Mouse (Mus musculus): ENCODE data around the gene Rnf150. TPM values are rescaled to one million over a fixed set of nuclear protein-coding genes. Genes with fewer than 3 reads are reported as not detected.

The Rnf150 gene
- polyA plus RNA-seq, 1 experiment from 2014 or later: 2.4 TPM

DNA sequence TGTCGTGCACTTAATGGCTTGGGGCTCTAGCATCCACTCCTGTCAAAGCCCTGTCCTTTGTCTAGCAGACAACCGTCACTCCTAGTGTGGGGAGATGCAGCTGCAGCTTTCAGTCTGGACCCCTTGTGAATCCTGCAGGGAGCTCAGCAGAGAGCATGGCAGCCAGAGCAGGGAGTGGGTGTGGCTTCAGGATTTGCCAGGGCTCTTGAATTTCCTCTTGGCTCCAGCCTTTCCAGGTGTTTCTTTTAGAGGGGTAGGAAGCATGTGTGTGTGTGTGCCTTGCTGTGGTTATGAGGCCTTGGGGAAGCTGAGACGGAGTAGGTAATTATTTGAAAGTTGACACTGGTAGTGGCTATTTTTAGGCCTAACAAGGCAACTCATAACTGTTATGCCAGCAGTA is 106.8 kb downstream of the Rnf150 start:
- ATAC-seq (ENCODE audit: low FRiP score): no peak

DNA sequence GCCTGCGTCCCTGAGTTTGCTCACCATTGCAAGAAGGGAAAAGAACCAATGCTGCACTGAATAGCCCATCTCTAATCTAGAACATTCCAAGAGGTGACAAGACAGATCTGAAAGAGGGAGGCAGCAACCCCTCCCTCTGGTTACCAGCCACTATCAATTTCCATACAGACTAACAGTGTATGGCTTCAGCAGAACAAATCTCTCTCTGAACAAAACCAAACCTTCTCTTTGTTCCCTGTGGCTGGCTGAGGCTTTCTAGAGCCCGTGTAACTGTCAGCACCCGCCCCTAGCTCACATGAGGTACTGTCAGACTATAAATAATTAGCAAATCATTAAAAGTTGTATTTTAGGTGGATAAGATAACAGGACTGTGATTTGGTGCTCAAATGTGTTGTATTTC is 109.7 kb downstream of the Rnf150 start:
- no peaks in the 10 kb centered on the region for H3K9me3 ChIP-seq (ENCODE audit: control insufficient read depth, low read length)
- H3K4me3 ChIP-seq (ENCODE audit: low read depth, low read length): no peak overlapping the region
- no peaks in the 10 kb centered on the region for H3K36me3 ChIP-seq (ENCODE audit: control insufficient read depth, insufficient read depth, low read length)
- H3K27me3 ChIP-seq (ENCODE audit: control insufficient read depth, insufficient read depth, low read length): no peaks in the 10 kb centered on the region
- H3K27ac ChIP-seq (ENCODE audit: low read depth, low read length): no peak overlapping the region
- no peak for DNase-seq (ENCODE audit: low spot score)
- H3K4me1 ChIP-seq (replicated peaks; ENCODE audit: control insufficient read depth, insufficient read depth, low read length): no peaks in the 10 kb centered on the region
- no peak overlapping the region for H3K9ac ChIP-seq (ENCODE audit: low read depth, low read length)
- H3K4me2 ChIP-seq (replicated peaks; ENCODE audit: low read depth, low read length): no peak overlapping the region
- 73% methylated on average over 3 of the region's 3 CpGs for WGBS
- no peak for ATAC-seq (ENCODE audit: low FRiP score)

More for the DNA sequence above, 106.8 kb downstream of the Rnf150 start:
- Histone ChIP-seq H3K36me3 (ENCODE audit: control insufficient read depth, insufficient read depth, low read length) (no peaks in the 10 kb centered on the region), H3K9ac (ENCODE audit: low read depth, low read length) (no peak overlapping the region), H3K4me1 (replicated peaks; ENCODE audit: control insufficient read depth, insufficient read depth, low read length) (no peaks in the 10 kb centered on the region), H3K9me3 (ENCODE audit: control insufficient read depth, low read length) (no peaks in the 10 kb centered on the region), H3K4me2 (replicated peaks; ENCODE audit: low read depth, low read length) (no peak overlapping the region), H3K27ac (ENCODE audit: low read depth, low read length) (no peak overlapping the region), H3K4me3 (ENCODE audit: low read depth, low read length) (no peak overlapping the region), H3K27me3 (ENCODE audit: control insufficient read depth, insufficient read depth, low read length) (no peaks in the 10 kb centered on the region)
- WGBS: 35% methylated on average over 3 of the region's 3 CpGs
- peak; percentile 12 for DNase-seq (ENCODE audit: low spot score)

DNA sequence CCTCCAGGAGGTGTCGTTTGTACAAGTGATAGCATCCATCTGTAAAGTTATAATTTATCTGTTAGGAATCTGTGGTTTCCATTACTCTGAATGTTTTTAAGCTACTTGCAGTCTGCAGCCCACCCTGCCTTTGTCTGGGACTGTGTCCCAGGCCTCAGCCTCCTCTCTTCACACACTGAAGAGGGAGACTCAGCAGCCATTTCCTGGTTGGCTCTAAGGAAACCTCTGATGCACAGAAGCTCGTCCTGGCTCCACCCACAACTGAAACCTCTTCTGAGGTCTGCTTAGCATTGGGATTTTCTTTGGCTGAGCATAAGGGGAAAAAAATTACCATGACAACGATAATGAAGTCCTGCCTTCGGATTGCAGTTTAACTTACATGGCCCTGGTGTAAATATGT is 110.2 kb downstream of the Rnf150 start:
- H3K9ac ChIP-seq (ENCODE audit: low read depth, low read length): no peak overlapping the region
- no peak for DNase-seq (ENCODE audit: low spot score)
- H3K4me1 ChIP-seq (replicated peaks; ENCODE audit: control insufficient read depth, insufficient read depth, low read length): no peaks in the 10 kb centered on the region
- peak; percentile 65; the same call in 1 of the 2 replicates for ATAC-seq (ENCODE audit: low FRiP score)
- no peaks in the 10 kb centered on the region for H3K27me3 ChIP-seq (ENCODE audit: control insufficient read depth, insufficient read depth, low read length)
- H3K9me3 ChIP-seq (ENCODE audit: control insufficient read depth, low read length): no peaks in the 10 kb centered on the region
- 64% methylated on average over 4 of the region's 4 CpGs for WGBS
- H3K36me3 ChIP-seq (ENCODE audit: control insufficient read depth, insufficient read depth, low read length): no peaks in the 10 kb centered on the region
- no peak overlapping the region for H3K27ac ChIP-seq (ENCODE audit: low read depth, low read length)
- H3K4me3 ChIP-seq (ENCODE audit: low read depth, low read length): no peak overlapping the region
- H3K4me2 ChIP-seq (replicated peaks; ENCODE audit: low read depth, low read length): no peak overlapping the region

DNA sequence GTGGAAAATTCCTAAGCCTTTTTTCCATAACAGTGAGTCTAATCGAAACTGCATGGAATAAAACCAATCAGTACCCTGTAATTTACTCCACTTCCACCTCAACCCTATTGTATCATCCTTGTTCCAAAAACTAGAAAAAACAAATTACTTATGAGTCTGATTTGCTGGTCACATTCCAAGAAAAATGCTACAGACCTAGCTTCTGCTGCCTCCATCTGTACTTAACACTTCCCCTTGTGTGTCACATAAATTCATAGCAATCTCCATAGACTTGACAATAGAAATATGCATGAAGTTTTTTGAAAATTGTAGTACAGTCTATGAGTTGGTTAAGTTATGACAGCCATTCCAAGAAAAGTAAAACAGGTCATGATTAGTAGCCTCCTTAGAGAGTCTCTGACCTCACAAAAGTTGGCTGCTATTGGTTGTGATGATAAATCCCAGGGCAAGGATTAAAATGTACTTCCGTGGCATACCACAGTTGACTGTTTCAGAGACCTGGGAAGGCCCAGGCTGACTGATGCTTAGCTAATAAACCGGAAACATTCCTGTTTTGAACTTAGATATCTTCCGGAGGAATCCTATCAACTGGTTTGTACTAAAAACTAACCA is 118.2 kb downstream of the Rnf150 start:
- Histone ChIP-seq H3K9me3 (ENCODE audit: control insufficient read depth, low read length) (no peaks in the 10 kb centered on the region), H3K27me3 (ENCODE audit: control insufficient read depth, insufficient read depth, low read length) (no peaks in the 10 kb centered on the region), H3K9ac (ENCODE audit: low read depth, low read length) (no peak overlapping the region), H3K36me3 (ENCODE audit: control insufficient read depth, insufficient read depth, low read length) (no peaks in the 10 kb centered on the region), H3K27ac (ENCODE audit: low read depth, low read length) (no peak overlapping the region), H3K4me3 (ENCODE audit: low read depth, low read length) (no peak overlapping the region), H3K4me2 (replicated peaks; ENCODE audit: low read depth, low read length) (no peak overlapping the region), H3K4me1 (replicated peaks; ENCODE audit: control insufficient read depth, insufficient read depth, low read length) (no peaks in the 10 kb centered on the region)
- no peak for DNase-seq (ENCODE audit: low spot score)
- 87% methylated on average over 4 of the region's 4 CpGs for WGBS
- no peak for ATAC-seq (ENCODE audit: low FRiP score)

DNA sequence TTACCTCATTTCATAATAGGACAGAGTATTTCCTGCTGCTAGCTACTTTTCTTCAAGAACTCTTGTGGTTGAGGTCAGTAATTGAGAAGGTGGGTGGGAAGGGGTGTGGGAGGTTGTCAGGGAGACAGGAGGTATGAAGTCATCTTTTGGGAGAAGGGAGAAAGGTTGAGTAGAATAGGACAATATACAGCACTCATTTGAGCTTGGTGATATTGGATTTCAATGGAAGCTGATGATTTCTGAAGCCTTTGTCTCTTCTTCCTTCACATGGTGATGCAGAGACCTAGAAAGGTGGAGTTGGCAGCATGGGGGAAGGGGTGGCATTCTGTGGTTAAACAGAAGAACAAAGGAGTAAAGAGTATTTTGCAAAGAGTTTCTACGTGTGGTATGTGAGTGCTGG is 119.7 kb downstream of the Rnf150 start:
- H3K4me3 ChIP-seq (ENCODE audit: low read depth, low read length): no peak overlapping the region
- 88% methylated on average over 1 of the region's 1 CpGs for WGBS
- no peak overlapping the region for H3K9ac ChIP-seq (ENCODE audit: low read depth, low read length)

GRCm38 (mm10) chr8:82983301-82983700 is 120.1 kb downstream of the Rnf150 start:
- no peaks in the 10 kb centered on the region for H3K4me1 ChIP-seq (replicated peaks; ENCODE audit: control insufficient read depth, insufficient read depth, low read length)
- H3K36me3 ChIP-seq (ENCODE audit: control insufficient read depth, insufficient read depth, low read length): no peaks in the 10 kb centered on the region
- no peak overlapping the region for H3K9ac ChIP-seq (ENCODE audit: low read depth, low read length)
- H3K27me3 ChIP-seq (ENCODE audit: control insufficient read depth, insufficient read depth, low read length): no peaks in the 10 kb centered on the region
- no peak for DNase-seq (ENCODE audit: low spot score)
- H3K9me3 ChIP-seq (ENCODE audit: control insufficient read depth, low read length): no peaks in the 10 kb centered on the region
- no peak overlapping the region for H3K4me3 ChIP-seq (ENCODE audit: low read depth, low read length)
- H3K27ac ChIP-seq (ENCODE audit: low read depth, low read length): no peak overlapping the region
- ATAC-seq (ENCODE audit: low FRiP score): no peak
- 90% methylated on average over 4 of the region's 5 CpGs for WGBS
- no peak overlapping the region for H3K4me2 ChIP-seq (replicated peaks; ENCODE audit: low read depth, low read length)

More for the DNA sequence above, 119.7 kb downstream of the Rnf150 start:
- Histone ChIP-seq H3K27ac (ENCODE audit: low read depth, low read length) (no peak overlapping the region), H3K9me3 (ENCODE audit: control insufficient read depth, low read length) (no peaks in the 10 kb centered on the region), H3K36me3 (ENCODE audit: control insufficient read depth, insufficient read depth, low read length) (no peaks in the 10 kb centered on the region), H3K4me2 (replicated peaks; ENCODE audit: low read depth, low read length) (no peak overlapping the region), H3K27me3 (ENCODE audit: control insufficient read depth, insufficient read depth, low read length) (no peaks in the 10 kb centered on the region), H3K4me1 (replicated peaks; ENCODE audit: control insufficient read depth, insufficient read depth, low read length) (no peaks in the 10 kb centered on the region)
- DNase-seq (ENCODE audit: low spot score) (no peak), ATAC-seq (ENCODE audit: low FRiP score) (no peak)

- Histone ChIP-seq H3K27ac (ENCODE audit: low read depth, low read length) (no peak overlapping the region), H3K36me3 (ENCODE audit: control insufficient read depth, insufficient read depth, low read length) (no peaks in the 10 kb centered on the region), H3K4me1 (replicated peaks; ENCODE audit: control insufficient read depth, insufficient read depth, low read length) (no peaks in the 10 kb centered on the region), H3K4me3 (ENCODE audit: low read depth, low read length) (no peak overlapping the region), H3K9me3 (ENCODE audit: control insufficient read depth, low read length) (no peaks in the 10 kb centered on the region), H3K9ac (ENCODE audit: low read depth, low read length) (no peak overlapping the region), H3K27me3 (ENCODE audit: control insufficient read depth, insufficient read depth, low read length) (no peaks in the 10 kb centered on the region), H3K4me2 (replicated peaks; ENCODE audit: low read depth, low read length) (no peak overlapping the region)
- no peak for ATAC-seq (ENCODE audit: low FRiP score)
- WGBS: 76% methylated on average over 4 of the region's 4 CpGs
- DNase-seq (ENCODE audit: low spot score): no peak
Observed at GRCm38 (mm10) chr8:82992093-82992492, 128.9 kb downstream of the Rnf150 start.

GRCm38 (mm10) chr8:82995727-82996438 is 132.7 kb downstream of the Rnf150 start:
- Histone ChIP-seq H3K4me1 (replicated peaks; ENCODE audit: control insufficient read depth, insufficient read depth, low read length) (no peaks in the 10 kb centered on the region), H3K27me3 (ENCODE audit: control insufficient read depth, insufficient read depth, low read length) (no peaks in the 10 kb centered on the region), H3K9me3 (ENCODE audit: control insufficient read depth, low read length) (no peaks in the 10 kb centered on the region), H3K4me3 (ENCODE audit: low read depth, low read length) (no peak overlapping the region), H3K36me3 (ENCODE audit: control insufficient read depth, insufficient read depth, low read length) (no peaks in the 10 kb centered on the region), H3K27ac (ENCODE audit: low read depth, low read length) (no peak overlapping the region), H3K4me2 (replicated peaks; ENCODE audit: low read depth, low read length) (no peak overlapping the region), H3K9ac (ENCODE audit: low read depth, low read length) (no peak overlapping the region)
- ATAC-seq (ENCODE audit: low FRiP score): no peak
- no peak for DNase-seq (ENCODE audit: low spot score)
- 84% methylated on average over 3 of the region's 3 CpGs for WGBS

GRCm38 (mm10) chr8:82996843-82997242 is 133.7 kb downstream of the Rnf150 start:
- Histone ChIP-seq H3K36me3 (ENCODE audit: control insufficient read depth, insufficient read depth, low read length) (no peaks in the 10 kb centered on the region), H3K9ac (ENCODE audit: low read depth, low read length) (no peak overlapping the region), H3K27me3 (ENCODE audit: control insufficient read depth, insufficient read depth, low read length) (no peaks in the 10 kb centered on the region), H3K4me2 (replicated peaks; ENCODE audit: low read depth, low read length) (no peak overlapping the region), H3K9me3 (ENCODE audit: control insufficient read depth, low read length) (no peaks in the 10 kb centered on the region), H3K27ac (ENCODE audit: low read depth, low read length) (no peak overlapping the region), H3K4me1 (replicated peaks; ENCODE audit: control insufficient read depth, insufficient read depth, low read length) (no peaks in the 10 kb centered on the region), H3K4me3 (ENCODE audit: low read depth, low read length) (no peak overlapping the region)
- DNase-seq (ENCODE audit: low spot score): no peak
- no peak for ATAC-seq (ENCODE audit: low FRiP score)
- WGBS: 75% methylated on average over 3 of the region's 3 CpGs

Measured in hindbrain, embryonic 11.5 days (tissue).